Mouse (Mus musculus) E14TG2a.4 (cell line): ENCODE results near the gene Hoxc4.

Experiments
- CTCF ChIP-seq: conservative IDR thresholded peaks from 2 replicates; pipeline ENCODE4 v1.5.1; 2014; ENCODE audit warnings: low read length
- NANOG ChIP-seq: IDR thresholded peaks from 2 replicates; pipeline ENCODE4 v1.6.1; 2014; ENCODE audit warnings: borderline replicate concordance, low read length, mixed read lengths

GRCm38 (mm10) chr15:103018636-103019035 lies at the start of gene Hoxc4:
- no peak for TF ChIP-seq CTCF
- no peak for TF ChIP-seq NANOG
